Mouse (Mus musculus): ENCODE results near the gene Naaladl1. TPM values are rescaled to one million over a fixed set of nuclear protein-coding genes. Genes with fewer than 3 reads are reported as not detected.

The Naaladl1 gene
- total and polyA plus RNA-seq, 3 experiments = 0.35 to 1.7 TPM; not detected in 1

GRCm38 (mm10) chr19:6067724-6068415, 37.7 kb upstream of the Naaladl1 start, which contains the start of gene Tm7sf2 (continued):
- TF ChIP-seq MEF2A (IDR thresholded peaks at IDR 0.05; ENCODE audit: extremely low read depth, insufficient replicate concordance, low read depth, low read length, poor library complexity, severe bottlenecking) (no peak), EP300 (IDR thresholded peaks at IDR 0.05; ENCODE audit: low read depth in 1 of 2, low read length in 2 of 2) (no peak), SMC3 (IDR thresholded peaks at IDR 0.05; ENCODE audit: low read depth, low read length) (no peak), POLR2A (IDR thresholded peaks at IDR 0.05; ENCODE audit: control insufficient read depth in 1 of 2, insufficient read depth in 1 of 2, low read depth in 1 of 2, low read length in 2 of 2, poor library complexity in 1 of 2) (peak; percentile 42 to 80; a peak in 2 of 4 replicates), MAFK (IDR thresholded peaks at IDR 0.05; ENCODE audit: borderline replicate concordance, low read depth, low read length) (no peak), MAX (IDR thresholded peaks at IDR 0.05; ENCODE audit: low read length) (no peak), CTCF (IDR thresholded peaks at IDR 0.05 in 2 of 3, conservative IDR thresholded peaks at IDR 0.05 in 1 of 3; ENCODE audit: control insufficient read depth in 1 of 3, insufficient read depth in 1 of 3, low read depth in 2 of 3, low read length in 3 of 3, poor library complexity in 1 of 3, severe bottlenecking in 1 of 3) (no peak), KAT2A (conservative IDR thresholded peaks at IDR 0.05; ENCODE audit: low read depth, low read length) (no peak), MAZ (IDR thresholded peaks at IDR 0.05; ENCODE audit: low read depth, low read length) (no peak), MYC (IDR thresholded peaks at IDR 0.05; ENCODE audit: low read depth, low read length) (no peak), ZC3H11A (IDR thresholded peaks at IDR 0.05; ENCODE audit: low read depth, low read length) (no peak), USF1 (IDR thresholded peaks at IDR 0.05; ENCODE audit: low read depth, low read length) (no peak), SIN3A (IDR thresholded peaks at IDR 0.05; ENCODE audit: low read length) (0 out of 2 replicates have a peak, but pooled peaks have one; percentile 34), E2F4 (IDR thresholded peaks at IDR 0.05; ENCODE audit: borderline replicate concordance, low read depth, low read length) (no peak)

- Histone ChIP-seq H3K36me3 (ENCODE audit: control insufficient read depth in 1 of 2, insufficient read depth in 2 of 2, low read length in 2 of 2) (no peaks in the 10 kb centered on the region), H3K27me3 (ENCODE audit: control insufficient read depth in 1 of 2, insufficient read depth in 2 of 2, low read length in 2 of 2) (no peaks in the 10 kb centered on the region), H3K27ac (ENCODE audit: control insufficient read depth, low read depth, low read length) (no peak overlapping the region), H3K4me1 (ENCODE audit: control insufficient read depth in 1 of 2, insufficient read depth in 2 of 2, low read length in 2 of 2) (peaks cover 0 to 8% of the 10 kb centered on the region in 2 experiments; a peak in 3 of 4 replicates), H3K9ac (ENCODE audit: control insufficient read depth, low read depth, low read length, poor library complexity, severe bottlenecking) (no peak overlapping the region), H3K79me2 (ENCODE audit: control insufficient read depth, insufficient read depth, low read length, poor library complexity) (no peaks in the 10 kb centered on the region), H3K9me3 (replicated peaks; ENCODE audit: insufficient read depth, low read length) (no peaks in the 10 kb centered on the region), H3K4me3 (ENCODE audit: control insufficient read depth in 1 of 2, insufficient read depth in 1 of 2, low read depth in 2 of 2, low read length in 2 of 2) (no peak overlapping the region)
- DNase-seq (ENCODE audit: low read depth, low spot score) = peak; percentile 37
- TF ChIP-seq POLR2A (IDR thresholded peaks at IDR 0.05; ENCODE audit: control insufficient read depth in 1 of 2, insufficient read depth in 1 of 2, low read depth in 1 of 2, low read length in 2 of 2, poor library complexity in 1 of 2) = no peak
- TF ChIP-seq E2F4 (IDR thresholded peaks at IDR 0.05; ENCODE audit: borderline replicate concordance, low read depth, low read length) = no peak
- no peak for TF ChIP-seq TAL1 (IDR thresholded peaks at IDR 0.05; ENCODE audit: low read length)
- TF ChIP-seq ETS1 (IDR thresholded peaks at IDR 0.05; ENCODE audit: low read depth, low read length) = no peak
- TF ChIP-seq SMC3 (IDR thresholded peaks at IDR 0.05; ENCODE audit: low read depth, low read length) = no peak; the same call in 1 of the 2 replicates
- TF ChIP-seq USF1 (IDR thresholded peaks at IDR 0.05; ENCODE audit: low read depth, low read length) = no peak
- no peak for TF ChIP-seq GABPA (IDR thresholded peaks at IDR 0.05; ENCODE audit: low read depth, low read length)
- no peak for TF ChIP-seq ZMIZ1 (IDR thresholded peaks at IDR 0.05; ENCODE audit: low read depth, low read length)
Observed at GRCm38 (mm10) chr19:6068951-6069350, 36.6 kb upstream of the Naaladl1 start.
